Mouse (Mus musculus) heart, embryonic 11.5 days (tissue): Measurements from ENCODE around the gene Grm4. TPM values are rescaled to one million over a fixed set of nuclear protein-coding genes. Genes with fewer than 3 reads are reported as not detected.
A peak's percentile ranks its signal among the peaks of the same experiment; 100 is the strongest.

Experiments used
- ATAC-seq: fragments of 200-750 bp; cut with Nextera tagmentation; replicated peaks from 2 replicates; pipeline ENCODE4 v1.8.0; 2017; ENCODE audit warnings: moderate library complexity; ENCODE audit not compliant: insufficient number of reproducible peaks, low FRiP score, low TSS enrichment
- H3K27ac ChIP-seq: fragments of 300-500 bp; sonication (generic); 2 replicates; pipeline ENCODE4 v1.5.1; 2014; ENCODE audit warnings: mild to moderate bottlenecking, low read depth, low read length
- H3K27me3 ChIP-seq: fragments of 300-500 bp; sonication (generic); 2 replicates; pipeline ENCODE4 v1.6.1; 2014; ENCODE audit warnings: mild to moderate bottlenecking, low read length, mixed read lengths; ENCODE audit not compliant: control insufficient read depth, insufficient read depth
- H3K36me3 ChIP-seq: fragments of 300-500 bp; sonication (generic); 2 replicates; pipeline ENCODE4 v1.6.1; 2014; ENCODE audit warnings: mild to moderate bottlenecking, low read length, moderate library complexity, mixed read lengths; ENCODE audit not compliant: control insufficient read depth, insufficient read depth
- H3K4me1 ChIP-seq: fragments of 300-500 bp; sonication (generic); 2 replicates; pipeline ENCODE4 v1.6.1; 2014; ENCODE audit warnings: low read length; ENCODE audit not compliant: control insufficient read depth, insufficient read depth
- H3K4me2 ChIP-seq: fragments of 300-500 bp; sonication (generic); 2 replicates; pipeline ENCODE4 v1.6.1; 2014; ENCODE audit warnings: mild to moderate bottlenecking, moderate library complexity
- H3K4me3 ChIP-seq: fragments of 300-500 bp; sonication (generic); 2 replicates; pipeline ENCODE4 v1.5.1; 2014; ENCODE audit warnings: low read depth, low read length
- H3K9ac ChIP-seq: fragments of 300-500 bp; sonication (generic); 2 replicates; pipeline ENCODE4 v1.6.1; 2014; ENCODE audit warnings: mild to moderate bottlenecking, low read depth, low read length, moderate library complexity
- H3K9me3 ChIP-seq: fragments of 300-500 bp; sonication (generic); replicated peaks from 2 replicates; pipeline ENCODE4 v1.6.1; 2016; ENCODE audit warnings: low read length; ENCODE audit not compliant: control insufficient read depth
- WGBS: fragments of 180-500 bp; shearing (Covaris S2); extraction: QIAGEN DNeasy Blood & Tissue Kit; methylation state at CpG from one replicate; pipeline ENCODE4 v1.1.7; 2014; ENCODE audit not compliant: insufficient replicate concordance; 5-methylcytosine and 5-hydroxymethylcytosine counted together
- polyA plus RNA-seq: library from polyadenylated mRNA; unstranded; fragments of >200 nt; fragmentation: Nextera tagmentation; extraction: Ambion mirVana; gene quantifications from 2 replicates; pipeline ENCODE4 v1.2.1, GENCODE M21; 2014

Gene Grm4
- polyA plus RNA-seq, 1 experiment from 2014 or later: 0.07 TPM

GRCm38 (mm10) chr17:27559596-27559995 is 38.4 kb upstream of the Grm4 start:
- Histone ChIP-seq H3K4me2 (no peak overlapping the region), H3K9ac (no peak overlapping the region), H3K27ac (no peak overlapping the region), H3K9me3 (no peaks in the 10 kb centered on the region), H3K36me3 (peaks cover 5% of the 10 kb centered on the region), H3K27me3 (no peaks in the 10 kb centered on the region), H3K4me1 (peaks cover 32% of the 10 kb centered on the region), H3K4me3 (no peak overlapping the region)
- WGBS: 77% methylated on average over 11 of the region's 12 CpGs
- ATAC-seq: no peak

DNA sequence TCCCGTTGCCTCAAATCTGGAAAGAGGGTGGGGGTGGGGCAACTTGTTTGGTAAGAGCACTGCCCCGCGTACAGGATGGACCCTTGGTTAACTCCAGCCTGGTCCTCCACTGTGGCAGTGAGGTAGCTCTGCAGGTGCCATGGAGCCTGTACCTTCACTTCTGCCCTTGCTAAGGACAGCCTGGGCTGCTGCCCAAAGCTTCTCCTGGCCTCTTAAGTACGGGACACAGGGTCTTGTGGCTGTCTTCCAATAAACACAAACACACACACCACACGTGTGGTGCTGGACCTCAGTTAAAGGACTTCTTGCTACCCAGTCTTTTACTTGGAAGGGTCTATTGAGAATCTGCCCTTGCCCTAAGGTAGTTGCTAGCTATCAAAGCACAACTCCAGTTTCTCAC is 37.6 kb upstream of the Grm4 start:
- H3K9ac ChIP-seq: peak overlapping the region; percentile 43
- peaks cover 33% of the 10 kb centered on the region for H3K4me1 ChIP-seq
- H3K9me3 ChIP-seq: no peaks in the 10 kb centered on the region
- peaks cover 5% of the 10 kb centered on the region for H3K36me3 ChIP-seq
- H3K4me2 ChIP-seq: peak overlapping the region; percentile 93
- WGBS: 17% methylated on average over 5 of the region's 5 CpGs
- no peaks in the 10 kb centered on the region for H3K27me3 ChIP-seq
- ATAC-seq: no peak
- no peak overlapping the region for H3K27ac ChIP-seq
- peak overlapping the region; percentile 91 for H3K4me3 ChIP-seq

DNA sequence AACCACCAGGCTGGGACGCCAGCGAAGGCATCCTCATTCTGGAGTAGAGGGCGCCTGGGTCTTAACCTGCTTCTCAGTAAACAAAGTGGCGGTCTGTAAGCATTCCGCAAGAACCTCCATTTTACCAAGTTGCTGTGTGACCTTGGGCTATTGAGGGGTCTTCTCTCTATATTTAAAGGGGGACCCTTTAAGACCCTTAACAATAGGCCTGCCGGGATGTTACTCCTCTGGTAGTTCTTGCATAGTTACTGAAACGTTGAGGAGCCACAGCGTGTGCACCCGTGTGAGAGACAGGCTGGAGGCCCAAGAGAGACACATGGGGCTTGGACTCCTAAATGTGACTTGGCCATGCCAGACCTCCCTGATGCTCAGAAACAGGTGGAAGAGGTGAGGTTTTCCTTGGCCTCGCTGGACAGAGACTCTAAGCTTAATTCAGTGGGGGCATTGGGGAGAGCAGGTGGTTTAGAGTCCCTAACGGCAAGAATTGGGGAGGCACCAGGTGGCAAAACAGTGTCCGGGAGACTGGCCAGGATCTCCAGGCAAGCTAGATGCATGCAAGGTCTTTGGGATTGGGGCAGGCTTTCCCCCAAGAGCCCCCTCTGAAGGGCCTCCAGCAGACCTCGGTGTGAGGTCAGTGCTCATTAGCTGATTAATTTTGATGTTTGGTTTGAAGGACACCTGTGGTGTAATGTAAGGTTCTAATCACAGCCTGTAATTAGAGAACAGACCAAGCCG is 36.9 kb upstream of the Grm4 start:
- Histone ChIP-seq H3K4me2 (peak overlapping the region; percentile 93), H3K27me3 (no peaks in the 10 kb centered on the region), H3K36me3 (peaks cover 5% of the 10 kb centered on the region), H3K9ac (peak overlapping the region; percentile 94), H3K9me3 (no peaks in the 10 kb centered on the region), H3K4me3 (peak overlapping the region; percentile 91), H3K4me1 (peaks cover 34% of the 10 kb centered on the region), H3K27ac (peak overlapping the region; percentile 99)
- no peak for ATAC-seq
- 6% methylated on average over 14 of the region's 14 CpGs for WGBS

GRCm38 (mm10) chr17:27557181-27557926 is 36.2 kb upstream of the Grm4 start:
- H3K4me1 ChIP-seq: peaks cover 34% of the 10 kb centered on the region
- peaks cover 5% of the 10 kb centered on the region for H3K36me3 ChIP-seq
- no peaks in the 10 kb centered on the region for H3K9me3 ChIP-seq
- 1% methylated on average over 38 of the region's 75 CpGs for WGBS
- H3K9ac ChIP-seq: peak overlapping the region; percentile 94
- peak overlapping the region; percentile 93 for H3K4me2 ChIP-seq
- H3K4me3 ChIP-seq: peak overlapping the region; percentile 91
- no peaks in the 10 kb centered on the region for H3K27me3 ChIP-seq
- ATAC-seq: 0 out of 2 replicates have a peak, but pooled peaks have one; percentile 2
- H3K27ac ChIP-seq: peak overlapping the region; percentile 99

GRCm38 (mm10) chr17:27556315-27557011 is 35.3 kb upstream of the Grm4 start, which contains the start of gene Hmga1:
Gene Hmga1, plus strand, starts transcription at chr17:27556497.
- Histone ChIP-seq H3K4me3 (peak within 1 kb of the TSS; percentile 91), H3K9me3 (no peaks in the 10 kb centered on the region), H3K27ac (peak within 1 kb of the TSS; percentile 99), H3K4me1 (peaks cover 27% of the 10 kb centered on the region), H3K36me3 (no peaks in the 10 kb centered on the region), H3K9ac (peak within 1 kb of the TSS; percentile 94), H3K4me2 (peak within 1 kb of the TSS; percentile 93), H3K27me3 (no peaks in the 10 kb centered on the region)
- ATAC-seq: peak; percentile 77
- under 1% methylated on average over 78 of the region's 79 CpGs for WGBS

DNA sequence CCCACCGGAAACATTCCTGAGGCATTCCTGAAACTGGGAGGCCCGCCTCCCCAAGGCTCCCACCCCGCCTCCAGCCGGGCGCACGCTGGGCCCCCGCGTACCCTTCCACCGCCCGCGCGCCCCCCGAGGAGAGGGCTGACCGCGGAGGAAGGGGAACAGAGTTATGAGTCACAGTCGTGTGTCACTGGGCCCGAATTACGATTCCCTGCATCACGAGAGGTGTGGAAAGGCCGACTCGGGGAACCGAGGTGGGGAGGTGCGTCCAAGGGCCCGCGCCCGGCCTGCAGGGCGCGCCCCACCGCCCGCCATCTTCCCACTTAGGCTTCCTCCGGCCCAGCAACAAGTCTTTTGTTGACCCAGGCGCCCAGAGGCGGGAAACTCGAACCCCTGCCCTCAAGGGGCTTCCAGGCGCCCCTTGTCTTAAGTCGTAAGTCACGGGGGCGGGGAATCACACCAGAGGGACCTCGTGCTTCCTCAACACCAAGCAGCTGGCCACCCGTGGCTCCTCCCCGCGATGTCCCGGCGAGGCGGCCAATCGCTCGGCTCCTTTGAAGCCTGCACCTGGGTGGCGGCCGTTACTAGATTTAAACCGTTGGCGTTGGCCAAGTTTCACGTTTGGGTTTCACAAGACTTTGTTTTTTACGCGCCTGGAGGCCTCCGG is 34.4 kb upstream of the Grm4 start:
- H3K4me3 ChIP-seq: peak overlapping the region; percentile 91
- peaks cover 21% of the 10 kb centered on the region for H3K4me1 ChIP-seq
- peak; percentile 52 for ATAC-seq
- H3K9ac ChIP-seq: peak overlapping the region; percentile 94
- H3K27ac ChIP-seq: peak overlapping the region; percentile 99
- H3K36me3 ChIP-seq: no peaks in the 10 kb centered on the region
- H3K27me3 ChIP-seq: no peaks in the 10 kb centered on the region
- H3K9me3 ChIP-seq: no peaks in the 10 kb centered on the region
- peak overlapping the region; percentile 93 for H3K4me2 ChIP-seq
- WGBS: under 1% methylated on average over 53 of the region's 55 CpGs

- H3K36me3 ChIP-seq: no peaks in the 10 kb centered on the region
- WGBS: under 1% methylated on average over 35 of the region's 39 CpGs
- peaks cover 21% of the 10 kb centered on the region for H3K4me1 ChIP-seq
- H3K9ac ChIP-seq: peak overlapping the region; percentile 94
- ATAC-seq: peak; percentile 44
- H3K4me2 ChIP-seq: peak overlapping the region; percentile 93
- H3K27ac ChIP-seq: peak overlapping the region; percentile 99
- H3K9me3 ChIP-seq: no peaks in the 10 kb centered on the region
- H3K4me3 ChIP-seq: peak overlapping the region; percentile 91
- no peaks in the 10 kb centered on the region for H3K27me3 ChIP-seq
Measured at GRCm38 (mm10) chr17:27555075-27555511, 33.9 kb upstream of the Grm4 start.
